Mouse (Mus musculus) liver, postnatal 0 days (tissue): ENCODE measurements around the gene Bmp8a. TPM values are rescaled to one million over a fixed set of nuclear protein-coding genes. Genes with fewer than 3 reads are reported as not detected.
"Not testable (repeated sequence)": the region's sequence is repeated elsewhere in the genome, so short reads cannot be mapped to it uniquely, and the experiment has no call there.

Source experiments
- ATAC-seq: fragments of 200-750 bp; cut with Nextera tagmentation; 2 replicates; pipeline ENCODE4 v1.8.0; 2017; ENCODE audit warnings: mild to moderate bottlenecking, moderate library complexity
- DNase-seq: peaks from one replicate; pipeline ENCODE4 v3.0.0-alpha.2; 2016
- H3K27ac ChIP-seq: fragments of 300-500 bp; sonication (generic); 2 replicates; pipeline ENCODE4 v1.5.1; 2014; ENCODE audit warnings: antibody characterized with exemption, moderate library complexity, mild to moderate bottlenecking, low read depth
- H3K27me3 ChIP-seq: fragments of 300-500 bp; sonication (generic); 2 replicates; pipeline ENCODE4 v1.6.1; 2014; ENCODE audit warnings: low read length, control low read depth, mixed read lengths; ENCODE audit not compliant: insufficient read depth
- H3K36me3 ChIP-seq: fragments of 300-500 bp; sonication (generic); replicated peaks from 2 replicates; pipeline ENCODE4 v1.6.1; 2014; ENCODE audit warnings: mild to moderate bottlenecking, control low read depth, low read length, moderate library complexity, mixed read lengths; ENCODE audit not compliant: insufficient read depth
- H3K4me1 ChIP-seq: fragments of 300-500 bp; sonication (generic); 2 replicates; pipeline ENCODE4 v1.6.1; 2014; ENCODE audit warnings: antibody characterized with exemption, mild to moderate bottlenecking, control low read depth; ENCODE audit not compliant: insufficient read depth
- H3K4me2 ChIP-seq: fragments of 300-500 bp; sonication (generic); 2 replicates; pipeline ENCODE4 v1.6.1; 2014; ENCODE audit warnings: low read depth, mild to moderate bottlenecking, low read length, moderate library complexity, mixed read lengths
- H3K4me3 ChIP-seq: fragments of 300-500 bp; sonication (generic); 2 replicates; pipeline ENCODE4 v1.5.1; 2014; ENCODE audit warnings: low read depth, low read length
- H3K9ac ChIP-seq: fragments of 300-500 bp; sonication (generic); replicated peaks from 2 replicates; pipeline ENCODE4 v1.6.1; 2014; ENCODE audit warnings: mild to moderate bottlenecking, moderate library complexity
- H3K9me3 ChIP-seq: fragments of 300-500 bp; sonication (generic); 2 replicates; pipeline ENCODE4 v1.6.1; 2016; ENCODE audit warnings: mild to moderate bottlenecking, control low read depth, low read length, mixed read lengths
- CTCF ChIP-seq: sonication (generic); IDR thresholded peaks from 2 replicates; pipeline ENCODE4 v1.5.1; 2016; ENCODE audit warnings: antibody characterized with exemption, low read depth
- EP300 ChIP-seq: IDR thresholded peaks from 2 replicates; pipeline ENCODE4 v1.6.1; 2016; ENCODE audit warnings: antibody characterized with exemption, low read depth, mild to moderate bottlenecking
- WGBS: fragments of 180-500 bp; shearing (Covaris S2); extraction: QIAGEN DNeasy Blood & Tissue Kit; methylation state at CpG from one replicate; pipeline ENCODE4 v1.1.7; 2014; ENCODE audit not compliant: insufficient replicate concordance; 5-methylcytosine and 5-hydroxymethylcytosine counted together
- polyA plus RNA-seq: library from polyadenylated mRNA; unstranded; fragments of >200 nt; fragmentation: Nextera tagmentation; extraction: Ambion mirVana; gene quantifications from 2 replicates; pipeline ENCODE4 v1.2.1, GENCODE M21; 2015

Bmp8a gene
- polyA plus RNA-seq, 1 experiment from 2014 or later: 0.21 TPM

- H3K27ac ChIP-seq: no peak overlapping the region
- H3K4me1 ChIP-seq: no peaks in the 10 kb centered on the region
- no peak overlapping the region for H3K9ac ChIP-seq
- TF ChIP-seq CTCF (no peak), EP300 (no peak)
- no peak overlapping the region for H3K4me2 ChIP-seq
- no peaks in the 10 kb centered on the region for H3K27me3 ChIP-seq
- no peak overlapping the region for H3K4me3 ChIP-seq
- ATAC-seq (no peak), DNase-seq (no peak)
- no peaks in the 10 kb centered on the region for H3K36me3 ChIP-seq
- H3K9me3 ChIP-seq: no peaks in the 10 kb centered on the region
- 60% methylated on average over 3 of the region's 3 CpGs for WGBS
These were observed 8.9 kb downstream of the Bmp8a start for GRCm38 (mm10) chr4:123334177-123334576.

- Histone ChIP-seq H3K9ac (no peak overlapping the region), H3K36me3 (no peaks in the 10 kb centered on the region), H3K27me3 (no peaks in the 10 kb centered on the region), H3K4me2 (no peak overlapping the region), H3K4me1 (no peaks in the 10 kb centered on the region), H3K4me3 (no peak overlapping the region), H3K27ac (no peak overlapping the region), H3K9me3 (no peaks in the 10 kb centered on the region)
- no peak for TF ChIP-seq EP300
- TF ChIP-seq CTCF: peak; percentile 23
- DNase-seq (no peak), ATAC-seq (no peak)
- 85% methylated on average over 4 of the region's 4 CpGs for WGBS
These were observed 9.9 kb downstream of the Bmp8a start for GRCm38 (mm10) chr4:123333151-123333550.

- not testable (repeated sequence) for H3K27ac ChIP-seq, DNase-seq, H3K36me3 ChIP-seq, H3K4me2 ChIP-seq, H3K27me3 ChIP-seq, ATAC-seq, H3K4me3 ChIP-seq, H3K4me1 ChIP-seq, H3K9ac ChIP-seq, H3K9me3 ChIP-seq
- WGBS: 91% methylated on average over 1 of the region's 1 CpGs
These were observed 11.1 kb downstream of the Bmp8a start for GRCm38 (mm10) chr4:123331961-123332360.

GRCm38 (mm10) chr4:123331326-123331725 lies 11.7 kb downstream of the Bmp8a start:
- H3K4me3 ChIP-seq: no peak overlapping the region
- no peak overlapping the region for H3K27ac ChIP-seq
- H3K4me1 ChIP-seq: no peaks in the 10 kb centered on the region
- H3K9ac ChIP-seq: no peak overlapping the region
- no peaks in the 10 kb centered on the region for H3K27me3 ChIP-seq
- no peaks in the 10 kb centered on the region for H3K9me3 ChIP-seq
- TF ChIP-seq EP300 (no peak), CTCF (no peak)
- no peak for ATAC-seq
- 80% methylated on average over 5 of the region's 5 CpGs for WGBS
- no peak for DNase-seq
- no peak overlapping the region for H3K4me2 ChIP-seq
- no peaks in the 10 kb centered on the region for H3K36me3 ChIP-seq

GRCm38 (mm10) chr4:123328946-123329345 lies 14.1 kb downstream of the Bmp8a start:
- TF ChIP-seq CTCF: no peak
- no peak for TF ChIP-seq EP300
- no peak for DNase-seq
- Histone ChIP-seq H3K27ac (no peak overlapping the region), H3K4me1 (no peaks in the 10 kb centered on the region), H3K4me3 (no peak overlapping the region), H3K4me2 (no peak overlapping the region), H3K36me3 (no peaks in the 10 kb centered on the region), H3K9me3 (no peaks in the 10 kb centered on the region), H3K27me3 (no peaks in the 10 kb centered on the region), H3K9ac (no peak overlapping the region)
- ATAC-seq: no peak
- WGBS: 72% methylated on average over 6 of the region's 6 CpGs

GRCm38 (mm10) chr4:123327630-123328029 lies 15.4 kb downstream of the Bmp8a start:
- no peak for ATAC-seq
- 58% methylated on average over 3 of the region's 3 CpGs for WGBS
- no peak overlapping the region for H3K4me2 ChIP-seq
- H3K27me3 ChIP-seq: peaks cover 5% of the 10 kb centered on the region
- TF ChIP-seq EP300: no peak
- no peak for TF ChIP-seq CTCF
- H3K36me3 ChIP-seq: no peaks in the 10 kb centered on the region
- no peak overlapping the region for H3K9ac ChIP-seq
- H3K4me3 ChIP-seq: no peak overlapping the region
- H3K9me3 ChIP-seq: no peaks in the 10 kb centered on the region
- no peak overlapping the region for H3K27ac ChIP-seq
- H3K4me1 ChIP-seq: no peaks in the 10 kb centered on the region
- no peak for DNase-seq

GRCm38 (mm10) chr4:123326087-123326486 lies 17.0 kb downstream of the Bmp8a start:
- Histone ChIP-seq H3K4me1 (no peaks in the 10 kb centered on the region), H3K27ac (no peak overlapping the region), H3K4me2 (no peak overlapping the region), H3K36me3 (no peaks in the 10 kb centered on the region), H3K27me3 (peaks cover 5% of the 10 kb centered on the region), H3K4me3 (no peak overlapping the region), H3K9ac (no peak overlapping the region), H3K9me3 (no peaks in the 10 kb centered on the region)
- DNase-seq (no peak), ATAC-seq (no peak)
- WGBS: 73% methylated on average over 3 of the region's 3 CpGs
- TF ChIP-seq CTCF: no peak
- no peak for TF ChIP-seq EP300
